Mouse (Mus musculus) heart, embryonic 15.5 days (tissue): ENCODE results near the gene Lamb1. TPM values are rescaled to one million over a fixed set of nuclear protein-coding genes. Genes with fewer than 3 reads are reported as not detected.

Experiments
- ATAC-seq: fragments of 200-750 bp; cut with Nextera tagmentation; replicated peaks from 2 replicates; pipeline ENCODE4 v1.8.0; 2017; ENCODE audit warnings: low read depth, moderate TSS enrichment; ENCODE audit not compliant: insufficient number of reproducible peaks, insufficient read depth, low FRiP score
- H3K27ac ChIP-seq: fragments of 300-500 bp; sonication (generic); 2 replicates; pipeline ENCODE4 v1.5.1; 2015; ENCODE audit warnings: mild to moderate bottlenecking, inconsistent platforms
- H3K27me3 ChIP-seq: fragments of 300-500 bp; sonication (generic); 2 replicates; pipeline ENCODE4 v1.6.1; 2015; ENCODE audit warnings: inconsistent platforms
- H3K36me3 ChIP-seq: fragments of 300-500 bp; sonication (generic); 2 replicates; pipeline ENCODE4 v1.6.1; 2015; ENCODE audit warnings: mild to moderate bottlenecking, inconsistent platforms
- H3K4me1 ChIP-seq: fragments of 300-500 bp; sonication (generic); replicated peaks from 2 replicates; pipeline ENCODE4 v1.6.1; 2015; ENCODE audit warnings: inconsistent platforms
- H3K4me2 ChIP-seq: fragments of 300-500 bp; sonication (generic); 2 replicates; pipeline ENCODE4 v1.6.1; 2015; ENCODE audit warnings: inconsistent platforms, mild to moderate bottlenecking, moderate library complexity
- H3K4me3 ChIP-seq: fragments of 300-500 bp; sonication (generic); 2 replicates; pipeline ENCODE4 v1.5.1; 2015; ENCODE audit warnings: mild to moderate bottlenecking, inconsistent platforms
- H3K9ac ChIP-seq: fragments of 300-500 bp; sonication (generic); 2 replicates; pipeline ENCODE4 v1.6.1; 2015; ENCODE audit warnings: mild to moderate bottlenecking, inconsistent platforms
- H3K9me3 ChIP-seq: fragments of 300-500 bp; sonication (generic); replicated peaks from 2 replicates; pipeline ENCODE4 v1.6.1; 2016; ENCODE audit warnings: inconsistent platforms
- WGBS: fragments of 180-500 bp; shearing (Covaris S2); methylation state at CpG from one replicate; pipeline ENCODE4 v1.1.7; 2015; ENCODE audit warnings: mixed read lengths; 5-methylcytosine and 5-hydroxymethylcytosine counted together
- polyA plus RNA-seq: library from polyadenylated mRNA; unstranded; fragments of >200 nt; fragmentation: Nextera tagmentation; extraction: Ambion mirVana; gene quantifications from 2 replicates; pipeline ENCODE4 v1.2.1, GENCODE M21; 2015

The Lamb1 gene
- polyA plus RNA-seq, 1 experiment from 2014 or later, result 90.9 TPM

DNA sequence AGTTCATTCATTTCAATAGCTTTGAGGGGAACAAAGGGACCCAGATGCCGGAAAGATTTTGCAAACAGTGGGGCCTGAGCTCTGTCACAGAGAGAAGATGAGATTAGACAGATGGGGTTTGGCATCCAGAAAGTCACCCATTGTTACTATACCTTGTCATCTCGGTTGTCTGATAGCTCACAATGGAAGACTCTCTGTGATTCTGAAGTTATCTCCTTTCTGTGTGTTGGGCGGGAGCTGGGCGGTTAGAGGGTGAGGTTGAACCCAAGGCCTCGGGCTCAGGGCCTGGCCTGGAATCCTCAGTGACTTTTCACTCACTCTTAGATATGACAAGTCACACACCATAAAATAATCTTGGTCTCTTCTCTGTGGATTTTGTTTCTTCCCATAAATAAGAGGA lies 5.7 kb downstream of the Lamb1 start:
- Histone ChIP-seq H3K4me1 (peaks cover 64% of the 10 kb centered on the region), H3K9ac (0 out of 2 replicates have a peak overlapping the region, but pooled peaks have one; percentile 20), H3K4me3 (0 out of 2 replicates have a peak overlapping the region, but pooled peaks have one; percentile 16), H3K9me3 (no peaks in the 10 kb centered on the region), H3K27me3 (no peaks in the 10 kb centered on the region), H3K27ac (peak overlapping the region; percentile 84), H3K4me2 (peak overlapping the region; percentile 47), H3K36me3 (peaks cover 45% of the 10 kb centered on the region)
- WGBS, result 41% methylated on average over 5 of the region's 5 CpGs
- no peak for ATAC-seq

DNA sequence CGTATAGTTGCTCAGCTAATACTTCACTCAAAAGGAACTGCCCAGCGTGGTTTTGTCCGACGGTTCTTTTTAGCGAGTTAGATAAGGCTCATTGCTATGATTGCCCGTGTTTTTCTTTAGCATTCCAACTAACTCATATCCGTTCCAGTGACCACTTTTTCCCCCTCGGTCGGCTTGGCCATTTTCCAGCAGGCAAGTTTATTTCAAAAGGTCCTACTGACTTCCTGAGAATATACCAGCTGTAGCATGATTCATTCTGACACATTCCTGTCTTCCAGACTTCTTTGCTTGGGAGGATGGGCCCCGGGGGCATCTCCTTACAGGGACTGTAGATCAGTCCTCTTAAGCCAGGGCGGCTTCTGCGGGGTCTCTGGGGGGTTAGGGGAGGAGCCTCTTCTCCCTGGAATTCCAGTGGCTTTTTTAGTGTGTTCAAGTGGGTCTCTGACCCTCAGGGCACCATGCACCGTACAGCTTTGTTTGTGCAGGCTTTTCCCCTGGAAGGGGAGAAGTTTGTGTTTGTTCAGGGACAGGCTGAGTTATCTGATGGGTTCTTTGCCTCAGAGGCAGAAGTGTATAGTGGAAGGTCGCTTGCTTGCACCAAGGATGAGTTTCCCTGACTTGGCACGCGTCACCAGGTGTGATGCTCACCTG lies 6.5 kb downstream of the Lamb1 start:
- Histone ChIP-seq H3K9me3 (no peaks in the 10 kb centered on the region), H3K36me3 (peaks cover 53% of the 10 kb centered on the region), H3K27me3 (no peaks in the 10 kb centered on the region), H3K4me3 (peak overlapping the region; percentile 16; the same call in 1 of the 2 replicates), H3K27ac (peak overlapping the region; percentile 84), H3K4me2 (peak overlapping the region; percentile 47), H3K4me1 (peaks cover 71% of the 10 kb centered on the region), H3K9ac (no peak overlapping the region)
- ATAC-seq, result peak; percentile 56
- WGBS, result 11% methylated on average over 16 of the region's 16 CpGs

DNA sequence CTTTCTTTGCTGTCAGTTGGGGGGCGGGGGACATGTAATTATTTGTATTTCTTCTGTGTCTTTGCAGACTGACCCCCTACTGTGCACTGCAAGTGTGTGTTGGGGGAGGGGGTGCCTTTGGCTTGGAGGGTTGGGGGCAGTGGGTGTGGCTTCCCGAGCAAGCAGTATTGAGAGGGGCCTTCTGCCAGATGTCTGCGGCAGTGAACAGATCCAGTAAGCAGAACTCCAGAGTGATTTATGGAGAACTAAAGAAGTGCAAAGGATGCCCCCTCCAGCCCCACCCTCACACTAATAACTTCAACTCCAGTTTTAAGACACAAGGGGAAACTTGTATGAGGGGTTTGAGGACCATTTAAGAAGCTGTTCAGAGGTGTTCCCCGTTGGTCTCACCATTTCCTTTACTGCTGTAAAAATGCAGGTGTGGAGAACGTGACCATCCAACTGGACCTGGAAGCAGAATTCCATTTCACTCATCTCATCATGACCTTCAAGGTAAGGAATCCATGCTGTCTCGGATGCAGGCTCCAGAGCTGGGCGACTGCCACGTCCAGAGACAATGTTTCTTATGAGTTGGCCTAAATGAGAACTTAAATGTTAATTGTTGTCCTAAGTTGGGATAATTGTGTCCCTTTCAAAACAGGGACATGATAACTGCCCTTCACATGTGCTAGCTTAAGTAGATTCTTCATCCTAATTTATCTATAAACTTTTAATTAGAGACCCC lies 7.1 kb downstream of the Lamb1 start:
- peaks cover 66% of the 10 kb centered on the region for H3K4me1 ChIP-seq
- H3K36me3 ChIP-seq, result peaks cover 59% of the 10 kb centered on the region
- H3K9me3 ChIP-seq, result no peaks in the 10 kb centered on the region
- H3K4me2 ChIP-seq, result peak overlapping the region; percentile 47
- H3K27me3 ChIP-seq, result no peaks in the 10 kb centered on the region
- peak overlapping the region; percentile 84 for H3K27ac ChIP-seq
- 40% methylated on average over 8 of the region's 8 CpGs for WGBS
- no peak overlapping the region for H3K4me3 ChIP-seq
- ATAC-seq, result 0 out of 2 replicates have a peak, but pooled peaks have one; percentile 25
- no peak overlapping the region for H3K9ac ChIP-seq

DNA sequence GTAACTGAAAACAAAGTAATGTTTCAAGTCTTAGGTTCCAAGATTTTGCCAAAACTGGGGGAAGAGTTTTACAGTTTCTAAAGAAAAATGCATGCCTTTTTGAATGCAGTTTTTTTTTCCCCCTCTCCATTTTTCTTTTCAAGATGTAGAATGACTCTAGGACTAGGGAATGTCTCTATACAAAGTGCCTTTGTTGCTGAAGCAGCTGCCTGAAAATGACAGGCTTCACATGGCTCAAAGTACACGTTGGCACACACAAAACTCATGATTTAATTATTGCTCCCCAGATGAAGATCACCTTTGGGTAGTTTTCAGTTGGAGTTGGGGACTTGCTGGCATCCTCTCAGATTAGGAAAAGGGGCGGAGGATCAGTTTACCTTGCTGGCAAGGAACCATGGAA lies 7.8 kb downstream of the Lamb1 start:
- Histone ChIP-seq H3K9ac (no peak overlapping the region), H3K9me3 (no peaks in the 10 kb centered on the region), H3K4me3 (no peak overlapping the region), H3K4me1 (peaks cover 66% of the 10 kb centered on the region), H3K27me3 (no peaks in the 10 kb centered on the region), H3K27ac (no peak overlapping the region), H3K4me2 (no peak overlapping the region), H3K36me3 (peaks cover 66% of the 10 kb centered on the region)
- WGBS, result 71% methylated on average over 2 of the region's 2 CpGs
- no peak for ATAC-seq

- peaks cover 69% of the 10 kb centered on the region for H3K36me3 ChIP-seq
- no peaks in the 10 kb centered on the region for H3K27me3 ChIP-seq
- no peak overlapping the region for H3K4me2 ChIP-seq
- H3K9ac ChIP-seq, result no peak overlapping the region
- no peak for ATAC-seq
- peaks cover 64% of the 10 kb centered on the region for H3K4me1 ChIP-seq
- no peak overlapping the region for H3K4me3 ChIP-seq
- no peak overlapping the region for H3K27ac ChIP-seq
- H3K9me3 ChIP-seq, result no peaks in the 10 kb centered on the region
- 87% methylated on average over 7 of the region's 7 CpGs for WGBS
Observed at GRCm38 (mm10) chr12:31273646-31274045, 8.6 kb downstream of the Lamb1 start.

GRCm38 (mm10) chr12:31275411-31275810 lies 10.4 kb downstream of the Lamb1 start:
- H3K27ac ChIP-seq, result peak overlapping the region; percentile 33
- H3K4me2 ChIP-seq, result no peak overlapping the region
- WGBS, result 63% methylated on average over 10 of the region's 10 CpGs
- H3K27me3 ChIP-seq, result no peaks in the 10 kb centered on the region
- 0 out of 2 replicates have a peak, but pooled peaks have one; percentile 25 for ATAC-seq
- peaks cover 71% of the 10 kb centered on the region for H3K36me3 ChIP-seq
- no peaks in the 10 kb centered on the region for H3K9me3 ChIP-seq
- no peak overlapping the region for H3K4me3 ChIP-seq
- peaks cover 63% of the 10 kb centered on the region for H3K4me1 ChIP-seq
- no peak overlapping the region for H3K9ac ChIP-seq

- H3K4me1 ChIP-seq, result peaks cover 56% of the 10 kb centered on the region
- no peaks in the 10 kb centered on the region for H3K9me3 ChIP-seq
- no peaks in the 10 kb centered on the region for H3K27me3 ChIP-seq
- H3K9ac ChIP-seq, result no peak overlapping the region
- H3K4me2 ChIP-seq, result no peak overlapping the region
- H3K4me3 ChIP-seq, result no peak overlapping the region
- no peak for ATAC-seq
- 71% methylated on average over 11 of the region's 11 CpGs for WGBS
- H3K36me3 ChIP-seq, result peaks cover 85% of the 10 kb centered on the region
- H3K27ac ChIP-seq, result peak overlapping the region; percentile 32; the same call in 1 of the 2 replicates
Observed at GRCm38 (mm10) chr12:31278270-31278669, 13.2 kb downstream of the Lamb1 start.

DNA sequence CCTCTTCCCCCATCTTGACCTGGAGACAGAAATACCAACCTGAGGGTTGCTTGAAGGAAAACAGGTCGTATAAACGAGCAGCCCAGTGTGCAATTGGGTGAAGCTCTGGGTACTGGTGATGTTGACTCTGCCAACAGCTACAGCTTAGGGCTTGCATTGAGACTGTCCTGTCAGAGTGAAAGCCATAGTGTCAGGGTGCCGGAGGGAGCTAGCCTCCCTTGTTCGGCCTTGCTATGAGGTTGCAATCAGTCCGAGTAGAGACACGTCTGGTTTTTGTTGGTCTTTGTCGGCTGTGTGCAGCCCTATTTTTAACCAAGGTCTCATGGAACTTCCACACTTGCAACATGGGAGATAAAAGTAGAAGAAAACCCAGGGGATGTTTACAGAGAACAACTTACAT lies 15.3 kb downstream of the Lamb1 start:
- H3K9me3 ChIP-seq, result no peaks in the 10 kb centered on the region
- peaks cover 56% of the 10 kb centered on the region for H3K4me1 ChIP-seq
- H3K27me3 ChIP-seq, result no peaks in the 10 kb centered on the region
- H3K36me3 ChIP-seq, result peaks cover 88% of the 10 kb centered on the region
- H3K9ac ChIP-seq, result no peak overlapping the region
- 43% methylated on average over 7 of the region's 7 CpGs for WGBS
- H3K4me2 ChIP-seq, result no peak overlapping the region
- peak overlapping the region; percentile 82 for H3K27ac ChIP-seq
- no peak overlapping the region for H3K4me3 ChIP-seq
- peak; percentile 52; the same call in 1 of the 2 replicates for ATAC-seq

GRCm38 (mm10) chr12:31281100-31281591 lies 16.1 kb downstream of the Lamb1 start:
- H3K27ac ChIP-seq, result peak overlapping the region; percentile 82

DNA sequence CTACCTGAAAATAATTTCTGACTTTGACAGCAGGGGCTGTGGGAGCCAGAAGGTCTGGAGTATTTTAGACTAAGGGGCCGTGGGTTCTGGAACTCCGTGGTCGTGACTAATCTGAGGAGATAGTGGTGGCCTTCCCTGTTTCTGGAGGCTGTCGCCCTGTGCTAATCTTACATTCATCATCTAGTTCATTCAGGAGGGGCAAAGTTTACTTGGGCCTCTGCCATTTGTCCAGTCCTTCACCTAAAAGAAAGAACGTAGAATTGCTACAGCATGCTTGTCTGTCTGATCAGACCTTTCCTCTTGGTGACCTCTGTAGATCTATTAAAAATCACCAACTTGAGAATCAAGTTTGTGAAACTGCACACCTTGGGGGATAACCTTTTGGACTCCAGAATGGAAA lies 17.2 kb downstream of the Lamb1 start:
- H3K9me3 ChIP-seq, result no peaks in the 10 kb centered on the region
- no peak overlapping the region for H3K27ac ChIP-seq

More at GRCm38 (mm10) chr12:31281100-31281591, 16.1 kb downstream of the Lamb1 start:
- Histone ChIP-seq H3K9me3 (no peaks in the 10 kb centered on the region), H3K9ac (no peak overlapping the region), H3K4me1 (peaks cover 49% of the 10 kb centered on the region), H3K4me3 (no peak overlapping the region), H3K27me3 (no peaks in the 10 kb centered on the region), H3K36me3 (peaks cover 88% of the 10 kb centered on the region), H3K4me2 (no peak overlapping the region)
- ATAC-seq, result no peak
- 68% methylated on average over 9 of the region's 9 CpGs for WGBS

DNA sequence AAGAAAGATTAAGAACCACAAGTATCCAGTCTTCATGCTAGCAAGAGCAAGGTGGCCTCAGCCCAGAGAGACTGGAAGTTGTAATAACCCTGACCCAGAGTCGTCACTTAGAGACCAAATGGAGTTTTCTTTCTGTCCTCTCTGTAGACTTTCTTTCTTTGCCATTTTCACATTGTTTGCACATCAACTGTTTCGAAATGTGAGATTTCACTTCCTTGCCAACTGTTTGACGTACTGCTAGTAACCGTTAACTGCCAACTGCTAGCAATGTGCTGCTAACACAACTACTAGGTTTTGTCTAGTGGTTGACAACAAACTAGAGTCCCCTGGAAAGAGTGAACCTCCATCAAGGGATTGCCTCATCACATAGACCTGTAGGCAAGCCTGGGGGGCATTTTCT lies 18.1 kb downstream of the Lamb1 start:
- Histone ChIP-seq H3K4me3 (no peak overlapping the region), H3K4me2 (no peak overlapping the region), H3K9ac (no peak overlapping the region), H3K9me3 (no peaks in the 10 kb centered on the region), H3K4me1 (peaks cover 44% of the 10 kb centered on the region), H3K27ac (no peak overlapping the region), H3K36me3 (peaks cover 88% of the 10 kb centered on the region), H3K27me3 (no peaks in the 10 kb centered on the region)
- ATAC-seq, result no peak
- 81% methylated on average over 4 of the region's 4 CpGs for WGBS

More for the DNA sequence above, 17.2 kb downstream of the Lamb1 start:
- Histone ChIP-seq H3K9ac (no peak overlapping the region), H3K4me2 (no peak overlapping the region), H3K36me3 (peaks cover 88% of the 10 kb centered on the region), H3K4me1 (peaks cover 47% of the 10 kb centered on the region), H3K4me3 (no peak overlapping the region), H3K27me3 (no peaks in the 10 kb centered on the region)
- 37% methylated on average over 5 of the region's 5 CpGs for WGBS
- ATAC-seq, result no peak
